Mouse (Mus musculus) retina, postnatal 7 days (tissue): ENCODE measurements around the gene Vmn2r23.
"Not testable (repeated sequence)": the region's sequence is repeated elsewhere in the genome, so short reads cannot be mapped to it uniquely, and the experiment has no call there.

Experiments
- DNase-seq: peaks from one replicate; pipeline ENCODE4 v3.0.0-alpha.2; 2012; ENCODE audit warnings: low read depth, low spot score

Gene Vmn2r23

DNA sequence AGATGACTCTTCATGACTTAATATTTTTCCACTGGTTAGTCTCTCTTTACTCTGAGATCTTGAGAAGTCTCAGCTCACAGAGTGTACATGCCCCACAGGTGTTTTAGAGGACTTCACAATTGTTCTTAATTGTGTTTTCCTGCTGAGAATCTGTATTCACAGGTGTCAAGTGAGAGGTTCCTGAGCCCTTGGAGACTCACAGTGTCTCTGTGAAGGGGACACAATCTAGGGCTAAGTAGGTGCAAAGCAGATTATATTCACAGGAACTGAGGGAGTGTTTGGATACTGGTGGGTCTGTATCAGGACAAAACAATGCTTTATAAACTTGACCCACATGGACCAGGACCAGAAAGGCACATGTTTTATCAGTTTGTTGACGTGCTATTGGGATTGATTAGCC is at the start of gene Vmn2r23:
TSS of gene Vmn2r23 (plus strand) at position 301 of the 400 bp plus-strand sequence.
- DNase-seq = no peak

DNA sequence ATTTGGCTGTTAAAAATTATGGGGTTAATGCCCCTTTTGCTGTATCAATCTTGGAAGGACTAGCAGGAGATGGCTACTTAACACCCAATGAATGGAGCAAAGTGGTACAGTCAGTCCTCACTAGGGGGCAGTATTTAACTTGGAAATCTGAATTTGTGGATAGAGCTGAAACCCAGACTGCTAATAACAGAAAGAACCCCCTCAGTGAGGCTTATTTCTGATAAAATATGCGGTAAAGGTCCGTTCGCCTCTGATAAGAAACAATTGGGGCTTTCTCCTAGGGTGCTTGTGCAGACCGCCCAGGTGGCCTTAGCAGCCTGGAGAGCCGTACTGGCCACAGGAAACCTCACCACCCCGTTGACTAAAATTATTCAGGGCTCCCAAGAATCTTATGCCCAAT is 45.4 kb upstream of the Vmn2r23 start:
- no peak for DNase-seq

DNA sequence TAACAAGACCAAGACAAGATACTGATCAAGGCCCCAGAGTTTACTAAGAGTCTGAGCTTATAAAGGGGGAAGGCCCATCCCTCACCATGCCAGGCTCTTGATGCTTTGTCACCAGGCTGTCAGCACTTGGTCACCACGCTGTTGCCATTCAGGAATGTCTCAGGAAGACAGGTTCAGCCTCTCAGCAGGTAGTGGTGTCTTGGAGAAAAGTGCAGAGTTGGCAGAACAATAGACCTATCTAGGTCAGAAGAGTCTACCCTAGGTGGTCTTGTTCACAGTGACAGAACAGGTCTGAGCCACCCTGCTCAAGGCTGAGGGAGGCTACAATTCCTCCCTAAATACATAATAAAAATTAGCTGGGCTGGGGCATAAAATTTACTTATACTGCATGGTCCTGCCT is 5.8 kb upstream of the Vmn2r23 start:
- DNase-seq = not testable (repeated sequence)

DNA sequence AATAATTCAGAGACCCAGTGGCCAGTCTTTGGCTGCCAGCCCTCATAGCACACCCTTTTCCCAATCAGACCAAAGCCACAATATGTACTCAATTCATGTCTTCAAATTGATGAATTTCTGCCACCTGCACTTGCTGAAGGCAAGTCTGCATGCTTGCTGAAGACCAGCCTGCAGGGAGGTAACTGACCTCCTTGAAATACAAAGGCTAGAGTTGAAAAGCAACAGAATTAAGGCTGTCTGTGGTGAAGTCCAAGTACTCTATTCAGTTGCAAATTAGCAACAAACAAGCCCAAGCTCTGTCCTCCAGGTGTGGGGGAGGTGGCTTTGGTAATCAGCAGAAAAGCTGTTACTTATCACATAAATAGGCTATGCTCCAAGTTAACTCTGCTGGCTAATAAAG is 5.3 kb upstream of the Vmn2r23 start:
- no peak for DNase-seq

DNA sequence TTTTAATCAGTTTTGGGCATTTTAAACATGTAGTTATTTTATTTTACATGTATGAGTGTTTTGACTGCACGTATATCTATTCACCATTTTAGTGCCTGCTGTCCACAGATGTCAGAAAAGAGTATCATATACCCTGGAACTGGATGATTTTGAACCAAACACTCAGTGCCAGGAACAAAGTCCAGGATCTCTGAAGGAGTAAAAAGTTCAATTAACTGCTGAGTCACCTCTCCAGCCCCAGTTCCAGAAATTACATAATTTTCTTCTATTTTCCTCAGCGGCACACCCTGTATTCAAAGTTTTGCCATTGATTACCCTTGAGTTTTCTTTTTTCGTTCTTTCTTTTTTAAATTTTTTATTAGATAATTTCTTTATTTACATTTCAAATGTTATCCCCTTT is 67.6 kb downstream of the Vmn2r23 start:
- no peak for DNase-seq

DNA sequence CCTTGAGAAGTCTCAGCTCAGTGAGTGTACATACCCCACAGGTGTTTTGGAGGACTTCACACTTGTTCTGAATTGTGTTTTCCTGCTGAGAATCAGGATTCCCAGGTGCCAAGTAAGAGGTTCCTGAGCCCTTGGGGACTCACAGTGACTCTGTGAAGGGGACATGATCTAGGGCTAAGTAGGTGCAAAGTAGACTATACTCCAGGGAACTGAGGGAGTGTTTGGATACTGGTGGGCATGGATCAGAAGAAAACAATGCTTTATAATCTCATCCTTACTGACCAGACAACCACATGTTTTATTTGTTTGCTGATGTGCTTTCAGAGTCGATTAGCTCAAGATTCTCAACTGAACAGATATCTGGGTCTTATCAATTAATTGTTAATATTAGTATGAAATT is 76.1 kb downstream of the Vmn2r23 start, which contains the start of gene Vmn2r24:
TSS of gene Vmn2r24 (plus strand) at position 301 of the 400 bp plus-strand sequence.
- DNase-seq = no peak

DNA sequence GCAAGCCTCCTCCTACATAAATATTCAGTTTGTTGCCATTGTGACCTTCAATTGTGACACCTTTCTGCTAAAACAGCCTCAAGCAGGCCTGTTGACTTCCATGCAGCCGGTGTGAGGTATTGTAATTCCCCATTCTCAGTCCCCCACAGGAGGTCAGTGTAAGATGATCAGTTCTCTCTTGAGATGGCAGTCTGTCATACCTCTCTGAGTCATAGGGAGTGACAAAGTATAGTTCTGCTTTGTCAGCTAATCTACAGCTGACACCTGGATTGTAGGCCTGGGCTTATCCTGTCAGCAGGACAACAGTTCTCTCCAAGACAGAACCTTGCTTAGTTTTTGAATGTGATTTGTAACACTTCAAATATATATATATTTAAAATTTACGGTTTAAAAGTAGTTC is 82.4 kb downstream of the Vmn2r23 start:
- no peak for DNase-seq

DNA sequence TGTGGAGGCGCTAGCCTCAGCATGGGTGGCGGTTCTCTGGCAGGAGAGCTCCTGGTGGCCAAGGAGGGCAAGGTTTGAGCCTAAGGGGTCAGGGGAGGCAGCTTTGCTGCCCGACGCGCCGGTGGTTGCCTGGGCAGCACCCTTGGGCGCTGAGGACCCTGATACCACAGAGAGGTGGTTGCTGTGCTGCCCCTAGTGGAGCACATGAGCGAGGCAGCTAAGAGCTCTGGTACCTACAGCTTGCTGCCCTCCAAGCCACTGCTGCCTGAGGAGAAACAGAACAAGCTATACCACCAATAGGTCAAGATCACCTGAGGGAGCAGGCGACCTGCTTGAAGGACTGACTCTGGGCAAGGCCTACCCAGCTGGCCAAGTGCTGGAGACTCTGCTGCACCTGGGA is 91.3 kb downstream of the Vmn2r23 start:
- no peak for DNase-seq
